Mouse (Mus musculus): ENCODE measurements at regions not wholly inside any gene's neighbourhood (a gene's known extent, or its start where the extent isn't known, plus 50 kb on each side); places are given as distances from the start of the nearest gene placed in this dataset.

DNA sequence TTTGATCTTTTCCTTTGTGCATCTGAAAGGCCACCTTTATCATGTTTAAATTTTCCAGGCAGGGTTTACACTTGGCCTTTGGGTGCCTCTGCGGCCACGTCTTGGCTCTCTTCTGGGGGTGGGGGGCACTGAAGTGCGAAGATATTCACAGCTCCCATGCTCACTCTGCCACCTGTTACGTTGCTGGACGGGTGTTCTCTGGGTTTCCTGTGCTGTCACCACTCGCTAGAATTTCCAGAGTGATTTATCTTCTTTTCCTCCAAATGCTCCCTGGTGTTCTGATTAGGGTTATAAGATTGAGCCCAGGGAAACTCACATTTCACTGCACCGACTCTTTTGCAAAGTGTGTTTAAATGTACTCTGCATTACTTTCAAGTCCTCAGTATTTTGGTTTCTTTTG, 404.8 kb upstream of the Mki67 start:
- no peak for DNase-seq

DNA sequence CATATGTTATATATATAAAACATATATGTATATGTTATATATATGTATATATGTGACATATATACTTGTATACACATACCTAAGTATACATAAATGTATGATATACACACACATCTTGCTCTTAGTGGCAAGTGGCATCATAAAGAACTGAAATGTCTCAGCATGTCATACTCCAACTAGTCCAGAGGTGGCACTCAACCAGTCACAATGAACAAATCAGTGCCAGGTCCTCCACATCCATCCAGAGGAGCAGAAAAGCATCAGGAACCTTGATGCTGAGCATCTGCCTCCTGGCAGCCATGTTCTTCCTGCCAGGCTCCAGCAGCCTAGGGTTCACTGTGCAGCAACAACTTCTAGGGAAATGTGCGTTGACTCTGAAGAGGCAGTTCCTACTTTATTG, 405.2 kb upstream of the Mki67 start:
- no peak for DNase-seq

DNA sequence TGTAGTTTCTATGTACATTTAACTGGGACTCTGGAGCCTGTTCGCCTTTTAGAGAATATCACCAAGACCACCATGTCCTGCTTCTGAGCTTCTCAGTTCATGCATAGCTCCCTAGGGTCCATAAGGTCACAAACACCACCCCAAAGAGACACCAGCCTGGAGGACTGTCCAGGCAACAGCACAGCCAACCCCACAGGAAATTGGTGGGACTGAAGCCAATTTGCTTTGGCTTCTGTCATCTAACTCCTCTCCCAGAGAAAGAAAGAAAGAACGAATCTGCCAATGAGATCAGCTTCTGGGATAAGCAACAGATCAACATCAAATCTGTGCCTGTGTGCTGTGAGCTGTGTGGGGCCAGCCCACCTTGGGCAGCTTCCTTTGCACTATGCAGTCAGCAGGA, 408.6 kb upstream of the Mki67 start:
- no peak for DNase-seq

DNA sequence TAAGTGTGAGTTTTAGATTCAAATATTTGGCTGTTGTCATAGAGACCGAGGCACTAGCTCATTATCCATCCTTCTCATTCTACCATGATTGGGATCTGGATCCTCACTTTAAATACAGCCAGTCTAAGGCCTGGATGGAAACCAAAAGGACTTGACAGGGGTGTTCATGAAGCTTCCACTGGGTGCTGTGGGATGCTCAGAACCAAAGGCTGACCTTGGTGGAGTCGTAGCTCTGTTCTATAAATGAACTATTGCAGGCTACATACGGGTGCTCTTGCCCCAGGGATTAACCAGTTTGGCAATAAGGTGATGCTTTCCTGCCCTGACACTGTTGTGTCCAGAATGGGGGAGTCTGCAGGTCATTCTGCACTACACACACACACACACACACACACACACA, 410.2 kb upstream of the Mki67 start:
- DNase-seq = no peak

DNA sequence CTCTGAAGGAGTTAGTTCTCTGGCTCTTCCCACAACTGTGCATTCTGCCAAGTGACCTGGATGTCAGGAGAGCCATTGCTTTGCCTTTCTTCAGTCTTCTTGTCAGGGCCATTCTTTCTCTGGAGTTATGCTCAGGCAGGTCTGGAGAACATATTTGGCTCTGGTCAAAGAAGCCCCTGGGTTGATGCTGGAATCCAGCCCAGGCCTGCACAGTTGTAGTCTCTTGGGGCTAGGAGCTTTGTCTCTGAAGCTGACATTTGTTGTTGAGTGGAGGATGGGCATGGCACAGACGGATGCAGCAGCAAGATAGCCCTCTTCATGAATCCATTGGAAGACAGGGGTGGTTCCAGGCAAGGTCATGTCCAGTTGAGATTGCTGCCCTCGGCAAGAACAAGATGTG, 411.4 kb upstream of the Mki67 start:
- no peak for DNase-seq

DNA sequence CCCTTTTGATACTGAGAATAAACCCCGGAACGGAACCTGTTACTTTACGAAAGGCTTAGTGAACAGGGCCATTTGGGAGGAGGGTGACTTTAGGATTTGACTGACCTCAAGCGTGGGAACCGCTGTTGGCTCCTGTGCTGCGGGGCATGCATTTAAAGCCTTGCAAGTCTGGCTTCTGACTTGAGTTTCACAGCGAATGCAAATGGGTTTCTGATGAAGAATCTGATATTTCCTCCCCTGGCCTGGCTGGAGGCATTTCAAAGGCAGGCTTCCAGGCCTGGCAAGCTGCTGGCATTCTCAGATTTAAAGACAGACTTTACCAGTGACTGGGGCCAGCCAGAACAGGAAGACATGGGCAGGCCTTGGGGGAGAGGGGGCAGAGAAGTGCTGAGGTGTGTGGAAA, 413.6 kb upstream of the Mki67 start:
- no peak for DNase-seq

DNA sequence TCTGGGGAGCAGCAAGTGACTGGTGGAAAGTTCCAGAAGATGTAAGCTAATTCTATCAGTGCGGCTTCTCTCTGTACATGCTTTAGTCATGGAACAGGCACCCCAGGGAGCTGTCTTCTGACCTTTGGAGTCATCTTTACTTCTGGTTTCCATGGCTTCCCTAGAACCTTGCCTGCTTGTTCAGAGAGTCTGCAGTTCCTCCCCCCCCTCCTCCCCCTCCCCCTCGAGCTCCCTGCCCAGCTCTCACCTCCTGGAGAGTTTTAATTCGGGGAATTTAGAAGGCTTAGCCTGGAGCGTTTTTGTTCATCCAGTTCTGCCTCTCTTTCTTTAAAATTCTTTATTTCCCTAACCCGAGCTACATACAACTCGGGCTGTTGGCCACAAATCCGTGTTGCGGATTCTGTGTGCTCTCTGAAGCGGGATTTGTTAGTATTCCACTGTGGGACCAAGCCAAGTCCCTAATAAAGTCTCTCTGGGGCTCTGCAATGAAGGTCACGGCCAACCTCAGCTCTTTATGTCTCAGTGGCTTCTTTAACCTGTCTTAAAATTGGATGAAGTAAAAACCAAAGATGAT, 414.6 kb upstream of the Mki67 start:
- DNase-seq = no peak

DNA sequence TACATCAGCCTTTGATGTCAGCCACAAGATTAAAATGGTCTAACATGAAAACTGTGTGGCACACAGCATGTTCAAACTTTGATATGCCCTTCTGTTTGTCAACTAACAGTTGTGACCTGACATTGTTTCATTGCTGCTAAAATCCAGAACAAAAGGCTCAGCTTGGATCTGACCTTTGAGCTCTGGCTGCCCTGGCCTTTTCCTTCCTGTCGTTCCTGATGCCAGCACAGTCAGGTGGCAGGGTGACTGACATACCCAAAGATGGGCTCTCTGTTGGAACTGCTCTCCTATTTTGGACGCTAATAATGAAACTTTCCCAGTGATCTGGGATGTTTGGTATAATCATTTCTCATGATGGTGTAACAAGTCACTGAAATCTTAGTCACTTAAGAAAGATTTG, 416.8 kb upstream of the Mki67 start:
- no peak for DNase-seq

DNA sequence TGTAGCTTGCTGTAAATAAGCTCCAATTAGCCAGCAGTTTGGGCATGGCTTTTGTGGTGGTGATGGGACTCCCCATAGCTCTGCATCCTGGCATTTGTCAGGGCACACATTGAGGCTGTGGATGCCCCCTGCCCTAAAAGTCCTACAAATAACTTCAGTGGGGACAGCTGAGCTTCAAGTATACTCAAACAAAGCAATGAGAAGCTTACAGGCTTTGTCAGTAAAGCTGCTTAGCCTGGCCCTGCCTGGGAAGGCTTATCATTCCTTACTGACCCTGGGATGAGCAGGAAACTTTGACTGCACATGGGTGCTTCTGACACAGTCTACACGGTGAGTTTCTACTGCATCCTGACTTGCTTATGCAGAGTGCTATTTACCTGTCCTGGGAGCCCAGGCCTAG, 420.5 kb upstream of the Mki67 start:
- no peak for DNase-seq

DNA sequence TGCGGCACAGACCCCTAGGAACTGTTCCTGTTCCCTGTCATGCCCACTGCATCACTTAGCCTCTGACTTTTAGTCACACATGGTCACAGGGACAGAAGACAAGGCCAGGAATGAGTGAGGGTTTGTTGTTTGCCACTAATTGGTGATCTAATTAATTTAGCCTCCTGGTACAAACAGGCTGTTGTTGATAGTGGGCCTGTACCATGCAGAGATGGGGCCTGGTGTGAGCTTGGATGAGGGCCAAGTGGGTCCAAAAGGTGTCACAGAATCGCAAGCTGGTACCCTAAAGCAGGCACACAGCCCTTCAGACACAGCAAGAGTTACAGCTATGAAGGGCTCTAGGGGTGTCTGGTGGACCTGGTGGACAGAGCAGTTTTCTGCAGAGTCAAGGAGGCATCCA, 421.2 kb upstream of the Mki67 start:
- DNase-seq = no peak

DNA sequence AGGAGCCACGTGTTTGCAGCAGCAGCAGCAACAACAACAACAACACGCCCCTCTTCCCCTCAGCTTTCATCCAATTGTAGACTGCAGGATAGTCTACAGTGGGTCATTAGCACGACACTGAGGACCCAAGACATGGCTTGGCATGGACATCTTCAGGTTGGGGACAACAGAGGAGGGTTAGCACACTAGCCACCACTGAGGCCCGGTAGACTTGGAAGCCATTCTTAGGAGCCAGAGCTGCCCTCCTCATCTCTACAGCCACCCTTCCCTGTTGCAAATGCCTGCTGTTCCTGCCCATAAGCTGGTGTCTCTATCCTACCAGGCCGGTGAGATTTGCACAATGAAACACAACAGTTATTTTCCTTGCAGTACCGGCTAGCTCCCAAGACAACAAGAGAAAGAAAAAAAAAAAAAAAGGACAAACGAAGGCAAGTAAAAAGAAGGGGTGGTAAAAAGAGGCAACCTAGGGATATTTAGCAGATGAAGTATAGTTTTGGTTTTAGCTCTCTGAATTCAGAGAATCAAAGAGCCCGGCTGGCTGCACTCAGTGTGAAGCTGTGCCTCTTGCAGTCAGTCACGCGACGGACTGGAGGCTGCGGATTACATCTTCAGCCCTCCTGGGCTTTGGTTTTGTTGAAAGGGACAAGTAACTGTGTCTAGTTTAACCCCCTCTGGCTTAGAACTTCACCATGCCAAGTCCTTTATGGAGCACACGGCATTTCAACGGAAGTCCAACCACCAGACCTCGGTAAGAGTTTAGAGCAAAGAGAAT, 421.9 kb upstream of the Mki67 start:
- DNase-seq = no peak

DNA sequence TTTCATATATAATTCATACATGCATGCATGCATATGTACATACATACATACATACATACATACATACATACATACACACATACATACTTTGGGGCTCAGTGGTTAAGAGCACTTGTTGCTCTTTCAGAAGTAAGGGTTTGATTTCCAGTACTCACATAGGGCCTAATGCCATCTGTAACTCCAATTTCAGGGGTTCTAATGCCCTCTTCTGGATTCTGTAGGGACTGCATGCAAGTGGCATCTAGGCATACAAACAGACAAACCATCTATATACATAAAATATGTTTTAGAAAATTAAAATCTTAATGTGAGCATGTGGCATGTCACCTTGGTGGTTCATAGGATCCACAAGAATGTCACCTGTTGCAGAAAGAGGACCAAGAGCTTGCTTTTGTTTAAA, 426.7 kb upstream of the Mki67 start:
- DNase-seq = no peak

DNA sequence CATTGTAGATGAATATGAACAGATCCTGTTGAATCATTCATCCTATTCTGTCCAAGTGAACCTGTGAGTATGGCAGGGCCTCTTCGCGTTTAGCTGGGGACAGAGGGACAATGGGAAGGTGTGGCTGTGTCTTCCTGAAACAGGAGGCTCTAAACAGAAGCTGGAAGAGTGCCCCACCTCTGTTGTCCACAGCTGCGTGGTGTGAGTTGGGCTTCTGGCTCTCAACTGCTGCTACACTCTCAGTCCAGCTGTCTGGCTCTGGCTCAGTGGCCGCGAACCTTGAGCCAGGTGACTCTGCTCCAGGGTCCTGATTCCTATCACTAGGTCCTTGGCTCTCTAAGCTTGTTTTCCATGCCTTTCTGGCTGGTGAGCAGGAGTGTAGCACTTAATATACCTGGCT, 434.0 kb upstream of the Mki67 start:
- DNase-seq = no peak

DNA sequence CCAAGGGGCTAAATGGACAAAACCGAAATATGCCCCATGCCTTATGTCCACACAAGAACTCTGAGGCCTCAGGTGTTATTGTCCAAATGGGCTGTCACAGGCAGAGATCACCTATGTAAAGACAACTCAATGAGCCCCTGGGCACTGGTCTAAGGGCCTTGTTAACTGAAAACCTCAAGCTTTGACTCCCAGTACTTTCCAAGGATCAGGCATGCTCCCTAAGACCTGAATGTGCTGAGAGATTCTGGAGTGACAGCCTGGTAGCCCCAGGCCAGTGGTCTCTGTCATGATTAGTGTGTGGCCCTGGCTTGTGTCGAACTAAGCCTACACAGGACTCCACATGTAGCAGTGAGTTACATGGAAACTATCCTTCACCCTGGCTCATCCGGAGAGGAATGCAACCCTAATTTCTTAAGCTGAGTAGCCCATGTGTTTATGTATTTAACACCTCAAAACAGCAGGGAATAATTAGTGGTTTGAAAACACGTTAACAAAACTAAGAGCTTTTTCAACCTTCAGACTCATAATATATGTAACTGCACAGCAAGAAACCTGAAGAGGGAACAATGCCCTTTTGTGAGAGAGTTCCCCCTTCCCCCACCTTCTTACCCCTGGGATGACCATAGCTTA, 435.3 kb upstream of the Mki67 start:
- DNase-seq = no peak

DNA sequence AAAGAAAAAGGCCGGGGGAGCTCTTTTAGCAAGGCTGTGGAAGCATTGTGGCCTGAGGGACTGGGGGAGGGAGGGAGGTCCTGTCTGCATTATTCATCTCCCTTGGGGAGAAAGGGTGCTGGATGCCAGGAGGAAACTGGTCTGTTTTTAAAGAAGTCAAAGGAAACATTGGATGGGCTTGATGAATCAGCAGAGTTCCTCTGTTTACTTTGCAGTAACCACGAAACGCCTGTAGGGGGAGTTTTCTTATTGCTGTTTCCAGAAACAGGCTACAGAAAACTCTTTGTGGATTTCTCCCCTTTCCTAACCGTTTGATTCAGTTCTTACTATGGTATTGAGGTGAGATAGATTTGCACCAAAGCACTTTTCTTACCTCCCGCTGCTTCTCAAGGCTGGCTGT, 436.3 kb upstream of the Mki67 start:
- DNase-seq = peak; percentile 0 to 2

DNA sequence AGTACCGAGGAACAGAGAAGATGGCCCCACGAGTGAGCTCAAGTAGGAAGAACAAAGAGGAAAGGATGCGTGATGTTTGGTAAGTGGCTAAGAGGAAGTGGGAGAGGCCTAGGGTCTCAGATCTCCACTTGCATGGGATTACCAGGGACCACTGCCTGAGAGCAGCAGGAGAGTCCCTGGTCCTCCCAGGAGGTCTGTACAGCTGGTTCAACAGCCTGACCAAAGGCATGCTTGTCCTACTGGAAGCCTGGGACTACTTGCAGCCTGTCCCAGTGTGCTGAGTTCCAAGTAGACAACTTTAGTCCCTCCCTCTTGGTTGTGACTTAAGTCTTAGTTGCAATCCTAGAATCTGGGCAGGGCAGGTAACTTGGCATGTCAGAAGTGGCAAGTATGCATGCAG, 437.5 kb upstream of the Mki67 start:
- DNase-seq = no peak

DNA sequence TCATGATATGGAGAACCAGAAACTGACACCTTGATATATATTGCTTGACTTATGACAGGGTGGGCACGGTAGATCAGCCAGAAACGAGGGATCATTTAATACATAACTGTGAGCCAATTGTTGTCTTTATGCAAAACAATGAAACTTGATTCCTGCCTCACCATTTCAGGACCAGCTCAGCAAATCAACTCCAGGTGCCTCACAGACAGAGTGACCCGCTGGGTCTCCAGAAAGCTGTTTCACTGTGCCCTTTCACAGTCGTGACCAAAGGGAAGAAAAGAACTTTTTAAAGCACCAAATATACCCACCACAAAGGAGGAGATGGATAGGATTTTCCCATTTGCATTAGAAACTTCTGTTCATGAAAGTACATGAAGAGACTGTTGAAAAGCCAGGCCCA, 443.0 kb upstream of the Mki67 start:
- no peak for DNase-seq

DNA sequence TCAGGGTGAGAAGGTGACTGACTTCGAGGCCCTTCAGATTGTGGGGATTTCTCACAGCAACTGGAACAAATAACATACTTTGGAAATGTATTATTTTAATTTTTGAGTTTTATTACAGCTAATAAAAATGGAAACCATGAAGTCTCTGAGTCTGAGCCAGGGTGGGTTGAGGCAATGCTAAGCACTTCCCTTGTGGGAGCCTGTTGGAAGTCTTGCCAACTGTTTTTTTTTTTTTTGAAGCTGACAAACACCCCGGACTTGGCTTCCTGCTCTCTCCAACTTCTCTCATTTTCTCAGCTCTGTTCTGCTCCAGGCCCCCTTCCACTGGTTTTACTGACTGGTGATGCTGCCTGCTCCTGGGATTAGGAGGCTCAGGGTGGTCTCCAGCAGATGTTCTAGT, 445.4 kb upstream of the Mki67 start:
- DNase-seq = no peak

DNA sequence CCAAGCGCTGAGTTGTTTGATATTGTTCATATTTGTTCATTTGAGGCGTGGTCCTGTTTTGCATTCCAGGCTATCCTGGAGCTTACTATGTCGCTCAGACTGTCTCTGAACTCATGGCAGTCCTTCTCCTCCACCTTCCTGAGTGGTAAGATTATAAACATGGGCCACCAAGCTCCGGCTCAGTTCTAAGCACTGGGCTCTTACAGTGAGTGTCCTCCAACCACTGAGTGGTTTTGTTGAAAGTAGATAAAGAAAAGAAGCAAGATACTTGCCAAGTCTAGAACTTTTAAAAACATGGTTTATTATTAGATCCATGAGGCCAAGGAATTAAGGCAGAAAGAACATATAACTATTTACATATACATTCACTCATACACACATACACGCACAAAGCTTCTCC, 448.7 kb upstream of the Mki67 start:
- no peak for DNase-seq

DNA sequence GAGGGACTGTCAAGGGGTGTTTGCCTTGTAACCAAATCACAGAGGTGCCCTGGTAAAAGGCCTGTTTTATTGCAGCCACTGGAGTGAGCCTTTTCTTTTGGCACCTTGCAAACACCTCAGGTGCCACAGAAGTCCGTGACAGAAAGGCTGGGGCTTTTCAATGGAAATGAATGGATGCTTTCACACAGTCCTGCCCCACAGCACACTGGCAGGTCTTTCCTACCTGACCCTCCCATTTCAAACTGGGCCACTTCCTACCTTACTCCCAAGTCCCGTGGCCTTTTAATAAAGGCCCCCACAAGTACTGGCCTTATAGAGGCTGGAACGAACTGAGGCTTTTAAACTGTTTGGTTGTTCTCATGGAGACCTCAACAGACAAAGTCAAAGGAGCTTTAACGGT, 453.1 kb upstream of the Mki67 start:
- DNase-seq = no peak

DNA sequence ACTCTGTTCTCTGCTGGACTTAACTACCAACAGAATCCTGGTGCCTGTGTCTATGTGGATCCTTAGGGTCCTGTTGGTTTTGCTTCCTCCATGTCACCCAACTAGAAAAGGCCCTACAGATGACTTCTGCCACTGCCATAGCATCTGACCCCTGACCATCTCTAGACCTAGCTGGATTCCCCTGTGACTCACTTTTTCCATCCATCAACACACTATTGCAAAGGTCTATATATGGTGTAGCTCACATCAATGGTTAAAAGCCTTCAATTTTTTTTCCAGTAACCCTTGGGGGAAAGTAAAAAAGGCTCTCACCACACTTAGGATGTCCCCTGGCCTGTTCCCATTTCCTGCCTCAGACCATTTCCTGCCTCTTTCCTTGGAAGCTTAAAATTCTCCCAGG, 460.2 kb upstream of the Mki67 start:
- no peak for DNase-seq

DNA sequence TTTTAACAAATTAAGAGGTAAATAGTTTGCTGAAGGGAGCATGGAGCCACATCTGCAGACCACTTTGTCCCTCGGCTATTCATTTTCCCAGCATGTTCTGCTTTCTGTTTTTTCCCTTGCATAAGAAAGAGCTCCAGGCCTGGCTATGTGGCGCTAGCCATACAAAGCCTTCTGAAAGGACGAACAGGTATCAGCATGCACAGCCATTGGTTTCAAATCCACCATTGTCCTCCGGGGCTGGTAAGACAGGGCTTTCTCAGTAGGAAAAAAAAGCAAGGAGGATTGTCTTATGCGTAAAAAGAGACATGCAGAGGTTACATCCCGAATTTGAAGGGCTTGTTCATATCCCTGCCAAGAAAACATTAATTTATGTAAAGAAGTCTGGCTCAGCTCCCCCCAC, 464.8 kb upstream of the Mki67 start:
- no peak for DNase-seq

DNA sequence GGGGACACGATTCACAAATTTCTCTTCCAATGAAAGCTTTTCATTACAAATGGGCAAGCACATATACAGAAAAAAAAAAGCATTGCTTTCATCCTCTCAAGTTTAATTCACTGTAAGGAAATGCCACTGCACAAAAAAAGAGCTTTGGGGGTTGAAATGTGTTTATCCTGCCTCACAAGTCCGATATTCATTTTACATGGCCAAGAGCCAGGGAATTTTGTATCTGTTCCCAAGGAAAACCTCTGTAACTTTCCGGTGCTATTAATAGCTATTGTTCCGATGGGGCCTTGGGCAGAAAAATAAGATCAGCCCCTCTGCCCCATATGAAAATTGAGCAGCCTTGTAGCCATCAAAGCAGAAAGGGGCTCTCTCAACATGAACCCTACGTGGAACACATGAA, 465.9 kb upstream of the Mki67 start:
- DNase-seq = no peak

DNA sequence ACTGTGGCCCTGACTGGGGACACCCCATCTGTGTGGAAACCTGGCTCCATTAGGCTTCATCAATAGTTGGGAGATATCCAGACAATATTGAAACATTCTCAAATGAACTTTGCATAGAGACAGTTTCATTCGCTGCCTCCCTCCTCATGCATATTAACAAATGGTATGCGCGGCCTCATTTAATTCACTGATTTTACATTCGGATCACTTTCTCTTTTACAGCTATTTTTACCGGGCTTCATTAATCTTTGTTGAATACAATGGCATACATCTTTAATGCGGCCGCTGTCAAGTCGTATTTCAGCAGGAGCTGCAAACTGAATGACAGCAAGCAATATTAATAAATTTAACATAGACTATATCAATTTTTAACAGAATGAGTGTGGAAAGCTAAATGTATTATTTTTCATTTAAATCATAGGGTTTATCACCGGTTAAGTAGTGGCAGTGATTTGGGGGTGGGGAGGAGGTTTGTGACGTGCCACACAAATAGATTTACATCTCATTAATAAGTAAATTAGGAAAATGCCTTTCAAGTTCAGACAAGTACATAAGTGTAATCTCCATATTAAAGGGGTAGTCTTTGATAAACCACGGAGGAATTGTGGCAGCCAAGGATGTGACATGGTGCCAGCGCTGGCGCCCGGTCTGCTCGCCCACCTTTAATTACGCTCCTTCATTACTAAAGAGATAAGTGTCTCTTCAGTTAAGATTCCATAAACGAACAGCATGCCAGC, 480.4 kb upstream of the Mki67 start:
- no peak for DNase-seq

All from B cell, adult 2 months (primary cell).